Mouse (Mus musculus) hindbrain, embryonic 14.5 days (tissue): ENCODE measurements around the gene Wdsub1. TPM values are rescaled to one million over a fixed set of nuclear protein-coding genes. Genes with fewer than 3 reads are reported as not detected.

Source experiments
- ATAC-seq: fragments of 200-750 bp; cut with Nextera tagmentation; 2 replicates; pipeline ENCODE4 v1.8.0; 2017; ENCODE audit warnings: moderate number of reproducible peaks, mild to moderate bottlenecking, moderate TSS enrichment, moderate library complexity; ENCODE audit not compliant: low FRiP score
- DNase-seq: peaks from one replicate; pipeline ENCODE4 v3.0.0-alpha.2; 2015; ENCODE audit warnings: low spot score
- H3K27ac ChIP-seq: fragments of 300-500 bp; sonication (generic); 2 replicates; pipeline ENCODE4 v1.5.1; 2014; ENCODE audit warnings: mild to moderate bottlenecking, moderate library complexity
- H3K27me3 ChIP-seq: fragments of 300-500 bp; sonication (generic); 2 replicates; pipeline ENCODE4 v1.6.1; 2014; ENCODE audit warnings: mild to moderate bottlenecking, low read length, mixed read lengths; ENCODE audit not compliant: control insufficient read depth, insufficient read depth
- H3K36me3 ChIP-seq: fragments of 300-500 bp; sonication (generic); replicated peaks from 2 replicates; pipeline ENCODE4 v1.6.1; 2014; ENCODE audit not compliant: control insufficient read depth, insufficient read depth
- H3K4me1 ChIP-seq: fragments of 300-500 bp; sonication (generic); replicated peaks from 2 replicates; pipeline ENCODE4 v1.6.1; 2014; ENCODE audit warnings: antibody characterized with exemption, low read length, mixed read lengths; ENCODE audit not compliant: control insufficient read depth, insufficient read depth
- H3K4me2 ChIP-seq: fragments of 300-500 bp; sonication (generic); replicated peaks from 2 replicates; pipeline ENCODE4 v1.6.1; 2014; ENCODE audit warnings: mild to moderate bottlenecking, moderate library complexity
- H3K4me3 ChIP-seq: fragments of 300-500 bp; sonication (generic); replicated peaks from 2 replicates; pipeline ENCODE4 v1.5.1; 2014; ENCODE audit warnings: mild to moderate bottlenecking, low read length
- H3K9ac ChIP-seq: fragments of 300-500 bp; sonication (generic); 2 replicates; pipeline ENCODE4 v1.6.1; 2014
- H3K9me3 ChIP-seq: fragments of 300-500 bp; sonication (generic); 2 replicates; pipeline ENCODE4 v1.6.1; 2016; ENCODE audit warnings: low read length; ENCODE audit not compliant: control insufficient read depth
- WGBS: fragments of 180-500 bp; shearing (Covaris S2); extraction: QIAGEN DNeasy Blood & Tissue Kit; methylation state at CpG from one replicate; pipeline ENCODE4 v1.1.7; 2014; 5-methylcytosine and 5-hydroxymethylcytosine counted together
- polyA plus RNA-seq: library from polyadenylated mRNA; unstranded; fragments of >200 nt; fragmentation: Nextera tagmentation; extraction: Ambion mirVana; gene quantifications from 2 replicates; pipeline ENCODE4 v1.2.1, GENCODE M21; 2014

Wdsub1 gene
- polyA plus RNA-seq, 1 experiment from 2014 or later: 16.6 TPM

DNA sequence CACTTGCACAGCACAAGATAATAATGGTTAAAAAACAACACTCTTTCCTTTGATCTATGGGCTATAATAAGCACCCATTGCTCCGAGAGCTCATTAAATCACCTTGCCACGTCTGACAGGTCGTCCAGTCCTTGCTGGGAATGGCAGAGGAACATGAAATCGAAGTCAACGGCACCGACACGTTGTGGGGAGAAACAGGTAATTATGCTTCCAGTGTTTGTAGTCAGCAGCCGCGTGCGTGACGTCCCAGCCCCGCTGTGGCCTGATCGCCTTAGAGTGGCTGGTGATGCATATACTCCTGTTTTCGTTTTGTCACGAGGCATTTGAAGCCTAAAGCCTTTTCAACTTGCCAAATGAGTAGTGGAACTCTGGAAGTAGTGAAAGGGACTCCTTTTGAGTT is 62.3 kb downstream of the Wdsub1 start:
- H3K9ac ChIP-seq: no peak overlapping the region
- 70% methylated on average over 15 of the region's 15 CpGs for WGBS
- ATAC-seq: no peak

DNA sequence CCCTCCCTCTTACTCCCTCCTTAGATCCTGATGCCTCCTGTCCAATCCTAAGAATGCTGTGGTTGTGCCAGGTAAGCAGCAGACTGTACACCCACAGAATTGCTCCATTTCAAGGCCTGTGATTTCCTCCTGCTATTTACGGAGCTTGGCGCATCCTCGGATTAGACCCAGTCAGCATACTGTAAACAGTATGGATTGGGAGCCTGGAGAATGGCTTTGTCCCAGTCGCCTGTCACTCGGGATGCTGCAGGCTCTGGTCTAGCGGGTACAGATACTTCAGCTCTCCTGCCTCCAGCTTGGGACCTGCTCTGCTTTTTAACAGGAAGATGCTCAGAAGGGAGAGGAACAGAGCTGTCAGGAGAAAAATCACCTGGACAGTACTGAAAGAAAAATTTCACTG is 63.0 kb downstream of the Wdsub1 start:
- no peak overlapping the region for H3K4me2 ChIP-seq
- no peaks in the 10 kb centered on the region for H3K36me3 ChIP-seq
- no peaks in the 10 kb centered on the region for H3K9me3 ChIP-seq
- no peak overlapping the region for H3K4me3 ChIP-seq
- H3K27me3 ChIP-seq: no peaks in the 10 kb centered on the region
- no peaks in the 10 kb centered on the region for H3K4me1 ChIP-seq
- DNase-seq (no peak), ATAC-seq (no peak)
- 69% methylated on average over 6 of the region's 6 CpGs for WGBS
- 0 out of 2 replicates have a peak overlapping the region, but pooled peaks have one; percentile 20 for H3K9ac ChIP-seq
- H3K27ac ChIP-seq: peak overlapping the region; percentile 51

More for the DNA sequence above, 62.3 kb downstream of the Wdsub1 start:
- H3K9me3 ChIP-seq: no peaks in the 10 kb centered on the region
- DNase-seq: no peak
- no peaks in the 10 kb centered on the region for H3K27me3 ChIP-seq
- no peaks in the 10 kb centered on the region for H3K4me1 ChIP-seq
- no peaks in the 10 kb centered on the region for H3K36me3 ChIP-seq
- no peak overlapping the region for H3K4me3 ChIP-seq
- no peak overlapping the region for H3K4me2 ChIP-seq
- peak overlapping the region; percentile 51 for H3K27ac ChIP-seq

DNA sequence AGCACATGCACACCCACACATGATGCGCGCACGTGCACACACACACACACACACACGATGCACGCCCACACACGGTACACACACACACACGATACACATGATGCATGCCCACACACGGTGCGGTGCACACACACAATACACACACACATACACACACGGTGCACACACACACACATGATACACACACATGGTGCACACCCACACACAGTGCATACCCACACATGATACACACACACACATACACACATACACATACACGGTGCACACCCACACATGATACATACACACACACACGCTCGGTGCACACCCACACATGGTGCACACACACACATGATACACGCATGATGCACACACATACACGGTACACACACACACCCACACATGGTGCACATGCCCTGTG is 63.7 kb downstream of the Wdsub1 start:
- ATAC-seq: peak; percentile 52; the same call in 1 of the 2 replicates
- H3K4me1 ChIP-seq: no peaks in the 10 kb centered on the region
- no peak overlapping the region for H3K4me2 ChIP-seq
- H3K9me3 ChIP-seq: no peaks in the 10 kb centered on the region
- no peak overlapping the region for H3K27ac ChIP-seq
- H3K9ac ChIP-seq: no peak overlapping the region
- H3K36me3 ChIP-seq: no peaks in the 10 kb centered on the region
- H3K27me3 ChIP-seq: no peaks in the 10 kb centered on the region
- no peak for DNase-seq
- WGBS: 94% methylated on average over 15 of the region's 15 CpGs
- H3K4me3 ChIP-seq: no peak overlapping the region

DNA sequence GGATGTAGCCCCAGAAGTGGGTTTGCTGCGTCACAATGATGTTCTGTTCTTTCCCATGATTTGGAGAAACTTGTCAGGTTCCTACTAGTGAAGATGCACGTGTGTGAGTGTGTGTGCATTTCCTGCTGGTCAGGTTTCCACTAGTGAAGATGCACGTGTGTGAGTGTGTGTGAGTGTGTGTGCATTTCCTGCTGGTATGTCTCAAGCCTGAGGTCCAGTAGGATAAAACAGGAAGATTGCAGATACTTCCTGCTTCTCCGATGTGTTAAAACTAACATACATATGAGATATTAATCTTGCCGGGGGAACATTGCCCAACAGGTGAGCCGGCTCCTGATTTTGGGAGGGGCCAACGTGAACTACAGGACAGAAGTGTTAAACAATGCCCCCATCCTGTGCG is 67.4 kb downstream of the Wdsub1 start:
- Histone ChIP-seq H3K4me3 (no peak overlapping the region), H3K27ac (no peak overlapping the region), H3K9me3 (no peaks in the 10 kb centered on the region), H3K4me2 (no peak overlapping the region), H3K27me3 (no peaks in the 10 kb centered on the region), H3K9ac (no peak overlapping the region), H3K36me3 (no peaks in the 10 kb centered on the region), H3K4me1 (peaks cover 8% of the 10 kb centered on the region; the same call in 1 of the 2 replicates)
- ATAC-seq: no peak
- DNase-seq: no peak
- 90% methylated on average over 8 of the region's 8 CpGs for WGBS

DNA sequence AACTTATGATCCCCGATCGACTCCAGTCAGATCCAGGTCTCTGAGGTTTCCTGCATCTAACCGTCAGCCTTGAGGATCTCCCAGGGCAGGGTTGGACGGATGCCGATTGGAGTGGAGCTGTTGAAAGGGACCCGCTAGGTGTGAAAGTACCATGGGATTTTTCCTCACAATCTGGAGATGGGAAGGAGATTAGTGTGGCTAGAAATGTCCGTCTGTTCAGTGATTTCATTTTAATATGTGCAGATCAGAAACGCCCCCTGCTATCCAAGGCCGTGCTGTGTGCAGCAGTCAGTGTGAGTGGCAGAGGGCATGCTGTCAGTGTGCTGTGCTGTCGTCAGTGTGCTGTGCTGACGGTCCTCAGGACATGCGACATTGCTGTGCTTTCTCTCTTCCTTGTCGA is 68.9 kb downstream of the Wdsub1 start:
- ATAC-seq (no peak), DNase-seq (no peak)
- Histone ChIP-seq H3K4me1 (peaks cover 10% of the 10 kb centered on the region; the same call in 1 of the 2 replicates), H3K9ac (no peak overlapping the region), H3K27ac (0 out of 2 replicates have a peak overlapping the region, but pooled peaks have one; percentile 9), H3K4me3 (no peak overlapping the region), H3K9me3 (no peaks in the 10 kb centered on the region), H3K36me3 (no peaks in the 10 kb centered on the region), H3K4me2 (no peak overlapping the region), H3K27me3 (no peaks in the 10 kb centered on the region)
- WGBS: 76% methylated on average over 13 of the region's 13 CpGs

DNA sequence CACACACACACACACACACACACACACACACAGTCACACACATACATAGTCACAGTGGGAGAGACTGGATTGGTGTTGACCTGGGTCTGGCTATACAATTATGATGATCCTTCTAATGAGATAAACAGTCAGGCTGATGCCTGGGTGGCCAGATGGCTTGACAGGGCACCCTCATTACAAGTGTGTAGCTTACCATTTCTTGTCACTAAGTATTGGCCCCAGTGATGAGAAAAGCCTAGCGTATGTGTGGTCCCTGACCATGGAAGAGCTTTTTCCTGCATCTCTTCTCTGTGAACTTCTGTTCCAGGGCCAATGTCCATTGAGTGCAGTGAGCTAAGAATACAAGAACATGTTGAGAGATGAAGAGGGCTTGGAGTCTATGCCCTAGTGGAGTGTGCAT is 69.8 kb downstream of the Wdsub1 start:
- Histone ChIP-seq H3K9ac (no peak overlapping the region), H3K9me3 (no peaks in the 10 kb centered on the region), H3K27me3 (no peaks in the 10 kb centered on the region), H3K4me2 (no peak overlapping the region), H3K4me1 (peaks cover 10% of the 10 kb centered on the region; the same call in 1 of the 2 replicates), H3K36me3 (no peaks in the 10 kb centered on the region), H3K4me3 (no peak overlapping the region), H3K27ac (no peak overlapping the region)
- DNase-seq (no peak), ATAC-seq (no peak)
- 89% methylated on average over 1 of the region's 1 CpGs for WGBS

DNA sequence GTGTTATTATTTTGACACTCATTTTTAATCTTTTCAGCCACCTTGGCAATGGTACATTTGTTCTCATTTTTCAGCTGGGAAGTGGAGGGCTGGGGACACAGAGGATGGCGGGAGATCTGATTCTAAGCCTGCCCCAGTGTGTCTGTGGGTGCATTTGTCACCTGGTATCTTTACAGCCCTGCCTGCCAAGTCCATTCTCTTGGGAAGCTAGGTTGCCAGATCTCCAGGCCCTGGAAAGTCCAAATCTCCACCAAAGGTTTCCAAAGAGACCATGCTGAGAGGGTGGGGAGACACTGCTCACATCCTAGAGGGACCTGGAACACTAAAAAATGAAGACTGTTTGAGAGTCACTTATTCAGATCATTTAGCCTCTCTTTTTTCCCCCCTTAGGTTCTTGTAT is 71.1 kb downstream of the Wdsub1 start:
- Histone ChIP-seq H3K27me3 (no peaks in the 10 kb centered on the region), H3K36me3 (no peaks in the 10 kb centered on the region), H3K9me3 (no peaks in the 10 kb centered on the region), H3K4me1 (peaks cover 10% of the 10 kb centered on the region; the same call in 1 of the 2 replicates), H3K4me2 (no peak overlapping the region), H3K27ac (no peak overlapping the region), H3K9ac (no peak overlapping the region), H3K4me3 (no peak overlapping the region)
- WGBS: 45% methylated on average over 1 of the region's 1 CpGs
- ATAC-seq (no peak), DNase-seq (no peak)

DNA sequence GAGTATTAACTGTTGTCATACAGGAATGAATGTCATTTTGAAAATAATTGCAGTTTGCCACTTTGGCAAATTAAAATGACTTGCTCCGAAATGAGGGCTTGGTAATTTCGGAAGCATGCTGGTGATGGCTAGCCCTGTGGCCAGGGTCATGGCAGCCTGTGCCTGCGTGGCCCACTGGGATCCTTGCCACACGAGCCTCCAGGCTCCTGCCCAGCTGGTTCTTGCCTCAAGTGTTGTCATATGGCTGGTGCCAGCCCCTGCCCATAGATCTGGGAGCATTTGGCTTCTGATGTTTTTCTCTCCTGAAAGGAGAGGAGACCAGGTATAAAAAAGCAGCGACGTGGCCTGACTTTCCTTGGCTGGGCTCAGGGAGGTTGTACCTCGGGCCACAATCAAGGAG is 72.4 kb downstream of the Wdsub1 start:
- H3K36me3 ChIP-seq: no peaks in the 10 kb centered on the region
- H3K27ac ChIP-seq: peak overlapping the region; percentile 32; the same call in 1 of the 2 replicates
- WGBS: 74% methylated on average over 7 of the region's 7 CpGs
- H3K4me1 ChIP-seq: peaks cover 10% of the 10 kb centered on the region; the same call in 1 of the 2 replicates
- no peak for ATAC-seq
- H3K4me2 ChIP-seq: no peak overlapping the region
- no peak overlapping the region for H3K4me3 ChIP-seq
- DNase-seq: no peak
- no peaks in the 10 kb centered on the region for H3K27me3 ChIP-seq
- no peak overlapping the region for H3K9ac ChIP-seq
- H3K9me3 ChIP-seq: no peaks in the 10 kb centered on the region

DNA sequence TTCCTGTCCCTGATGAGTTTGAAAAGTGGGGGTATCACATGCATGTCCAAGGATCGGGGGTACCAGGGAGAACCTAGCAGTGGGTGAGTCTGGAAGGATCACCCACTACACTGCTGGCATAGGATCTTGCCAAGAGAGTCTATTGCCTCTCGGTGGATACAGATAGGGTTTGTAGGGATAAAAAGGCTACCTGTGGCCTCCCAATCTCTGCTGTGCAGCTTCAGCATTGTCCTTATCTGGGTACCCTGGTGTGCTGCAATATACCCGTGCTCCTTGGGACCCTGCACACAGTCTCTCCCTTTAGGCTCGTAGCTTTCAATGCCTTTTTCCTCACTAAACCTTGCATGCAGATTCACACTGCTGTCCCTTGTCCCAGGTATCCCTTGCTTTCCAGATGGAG is 73.8 kb downstream of the Wdsub1 start:
- WGBS: 89% methylated on average over 4 of the region's 4 CpGs
- H3K4me1 ChIP-seq: peaks cover 10% of the 10 kb centered on the region; the same call in 1 of the 2 replicates
- no peaks in the 10 kb centered on the region for H3K9me3 ChIP-seq
- H3K27me3 ChIP-seq: no peaks in the 10 kb centered on the region
- no peaks in the 10 kb centered on the region for H3K36me3 ChIP-seq
- H3K9ac ChIP-seq: no peak overlapping the region
- H3K4me2 ChIP-seq: no peak overlapping the region
- ATAC-seq (no peak), DNase-seq (no peak)
- H3K27ac ChIP-seq: no peak overlapping the region
- H3K4me3 ChIP-seq: no peak overlapping the region

DNA sequence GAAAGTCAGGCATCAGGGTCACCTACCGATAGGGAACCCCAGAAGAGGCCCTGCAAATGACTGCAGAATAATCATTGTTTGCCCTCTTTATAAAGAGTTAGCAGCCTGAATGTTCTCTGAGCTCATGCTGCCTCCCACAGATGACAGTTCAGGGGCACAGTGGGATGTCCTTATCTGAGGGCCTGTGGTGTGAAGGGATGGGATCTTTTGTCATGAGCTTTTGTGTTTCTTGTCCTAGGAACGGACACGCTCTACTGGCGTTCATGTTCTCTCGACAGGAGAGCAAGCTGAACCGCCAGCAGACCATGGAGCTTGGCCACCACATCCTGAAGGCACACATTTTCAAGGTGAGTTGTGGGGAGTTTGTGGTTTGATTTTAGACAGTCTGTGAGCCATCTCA is 76.4 kb downstream of the Wdsub1 start:
- no peaks in the 10 kb centered on the region for H3K27me3 ChIP-seq
- H3K9me3 ChIP-seq: no peaks in the 10 kb centered on the region
- 19% methylated on average over 6 of the region's 6 CpGs for WGBS
- no peak for ATAC-seq
- H3K4me2 ChIP-seq: no peak overlapping the region
- no peak for DNase-seq
- H3K36me3 ChIP-seq: no peaks in the 10 kb centered on the region
- H3K9ac ChIP-seq: no peak overlapping the region
- H3K27ac ChIP-seq: no peak overlapping the region
- H3K4me3 ChIP-seq: no peak overlapping the region
- peaks cover 10% of the 10 kb centered on the region; the same call in 1 of the 2 replicates for H3K4me1 ChIP-seq
